Mouse (Mus musculus) forebrain, embryonic 11.5 days (tissue): ENCODE data around the gene Nlrp6. TPM values are rescaled to one million over a fixed set of nuclear protein-coding genes. Genes with fewer than 3 reads are reported as not detected.

Experiments used
- ATAC-seq: fragments of 200-750 bp; cut with Nextera tagmentation; replicated peaks from 2 replicates; pipeline ENCODE4 v1.8.0; 2017; ENCODE audit warnings: moderate TSS enrichment; ENCODE audit not compliant: low FRiP score
- DNase-seq: peaks from one replicate; pipeline ENCODE4 v3.0.0-alpha.2; 2017; ENCODE audit warnings: low spot score
- H3K27ac ChIP-seq: fragments of 300-500 bp; sonication (generic); 2 replicates; pipeline ENCODE4 v1.5.1; 2014; ENCODE audit warnings: low read depth, low read length
- H3K27me3 ChIP-seq: fragments of 300-500 bp; sonication (generic); 2 replicates; pipeline ENCODE4 v1.6.1; 2014; ENCODE audit warnings: mild to moderate bottlenecking, low read length, mixed read lengths; ENCODE audit not compliant: control insufficient read depth, insufficient read depth
- H3K36me3 ChIP-seq: fragments of 300-500 bp; sonication (generic); 2 replicates; pipeline ENCODE4 v1.6.1; 2014; ENCODE audit warnings: mild to moderate bottlenecking, low read length, moderate library complexity, mixed read lengths; ENCODE audit not compliant: control insufficient read depth, insufficient read depth
- H3K4me1 ChIP-seq: fragments of 300-500 bp; sonication (generic); replicated peaks from 2 replicates; pipeline ENCODE4 v1.6.1; 2014; ENCODE audit warnings: low read length, mixed read lengths; ENCODE audit not compliant: control insufficient read depth, insufficient read depth
- H3K4me2 ChIP-seq: fragments of 300-500 bp; sonication (generic); 2 replicates; pipeline ENCODE4 v1.6.1; 2014; ENCODE audit warnings: low read depth, mild to moderate bottlenecking, low read length, moderate library complexity, mixed read lengths; ENCODE audit not compliant: severe bottlenecking
- H3K4me3 ChIP-seq: fragments of 300-500 bp; sonication (generic); 2 replicates; pipeline ENCODE4 v1.5.1; 2014; ENCODE audit warnings: low read depth, low read length
- H3K9ac ChIP-seq: fragments of 300-500 bp; sonication (generic); 2 replicates; pipeline ENCODE4 v1.6.1; 2014; ENCODE audit warnings: low read length
- H3K9me3 ChIP-seq: fragments of 300-500 bp; sonication (generic); 2 replicates; pipeline ENCODE4 v1.6.1; 2016; ENCODE audit warnings: low read length, mixed read lengths; ENCODE audit not compliant: control insufficient read depth
- WGBS: fragments of 180-500 bp; shearing (Covaris S2); extraction: QIAGEN DNeasy Blood & Tissue Kit; methylation state at CpG from one replicate; pipeline ENCODE4 v1.1.7; 2014; 5-methylcytosine and 5-hydroxymethylcytosine counted together
- polyA plus RNA-seq: library from polyadenylated mRNA; unstranded; fragments of >200 nt; fragmentation: Nextera tagmentation; extraction: Ambion mirVana; gene quantifications from 2 replicates; pipeline ENCODE4 v1.2.1, GENCODE M21; 2014

The Nlrp6 gene
- polyA plus RNA-seq, 1 experiment from 2014 or later, result 0.37 TPM

GRCm38 (mm10) chr7:140919911-140920310 is 791 bp upstream of the Nlrp6 start:
- Histone ChIP-seq H3K27ac (no peak overlapping the region), H3K36me3 (no peaks in the 10 kb centered on the region), H3K4me1 (peaks cover 6% of the 10 kb centered on the region; the same call in 1 of the 2 replicates), H3K27me3 (peaks cover 49% of the 10 kb centered on the region), H3K4me3 (no peak overlapping the region), H3K9ac (no peak overlapping the region), H3K4me2 (no peak overlapping the region), H3K9me3 (no peaks in the 10 kb centered on the region)
- WGBS, result 80% methylated on average over 4 of the region's 4 CpGs
- ATAC-seq (no peak), DNase-seq (no peak)

GRCm38 (mm10) chr7:140921225-140921975 is 698 bp downstream of the Nlrp6 start:
- WGBS, result 29% methylated on average over 22 of the region's 22 CpGs
- Histone ChIP-seq H3K4me1 (peaks cover 6% of the 10 kb centered on the region; the same call in 1 of the 2 replicates), H3K27me3 (peaks cover 52% of the 10 kb centered on the region), H3K36me3 (no peaks in the 10 kb centered on the region), H3K4me3 (no peak overlapping the region), H3K4me2 (no peak overlapping the region), H3K9ac (no peak overlapping the region), H3K9me3 (no peaks in the 10 kb centered on the region), H3K27ac (no peak overlapping the region)
- DNase-seq (no peak), ATAC-seq (no peak)

- Histone ChIP-seq H3K4me2 (peak overlapping the region; percentile 81), H3K4me1 (peaks cover 6% of the 10 kb centered on the region; the same call in 1 of the 2 replicates), H3K9me3 (no peaks in the 10 kb centered on the region), H3K4me3 (peak overlapping the region; percentile 30), H3K27me3 (peaks cover 52% of the 10 kb centered on the region), H3K27ac (no peak overlapping the region), H3K9ac (peak overlapping the region; percentile 41; the same call in 1 of the 2 replicates), H3K36me3 (no peaks in the 10 kb centered on the region)
- DNase-seq, result peak; percentile 70
- WGBS, result under 1% methylated on average over 49 of the region's 49 CpGs
- peak; percentile 30; the same call in 1 of the 2 replicates for ATAC-seq
These were observed 1.8 kb downstream of the Nlrp6 start for GRCm38 (mm10) chr7:140922398-140923069.

- H3K4me2 ChIP-seq, result peak overlapping the region; percentile 81
- no peak; the same call in 1 of the 2 replicates for ATAC-seq
- 22% methylated on average over 30 of the region's 30 CpGs for WGBS
- H3K9me3 ChIP-seq, result no peaks in the 10 kb centered on the region
- no peak for DNase-seq
- H3K9ac ChIP-seq, result peak overlapping the region; percentile 41
- peak overlapping the region; percentile 30 for H3K4me3 ChIP-seq
- H3K27me3 ChIP-seq, result peaks cover 52% of the 10 kb centered on the region
- peaks cover 6% of the 10 kb centered on the region; the same call in 1 of the 2 replicates for H3K4me1 ChIP-seq
- no peak overlapping the region for H3K27ac ChIP-seq
- H3K36me3 ChIP-seq, result no peaks in the 10 kb centered on the region
These were observed 2.5 kb downstream of the Nlrp6 start for GRCm38 (mm10) chr7:140923070-140923775.

DNA sequence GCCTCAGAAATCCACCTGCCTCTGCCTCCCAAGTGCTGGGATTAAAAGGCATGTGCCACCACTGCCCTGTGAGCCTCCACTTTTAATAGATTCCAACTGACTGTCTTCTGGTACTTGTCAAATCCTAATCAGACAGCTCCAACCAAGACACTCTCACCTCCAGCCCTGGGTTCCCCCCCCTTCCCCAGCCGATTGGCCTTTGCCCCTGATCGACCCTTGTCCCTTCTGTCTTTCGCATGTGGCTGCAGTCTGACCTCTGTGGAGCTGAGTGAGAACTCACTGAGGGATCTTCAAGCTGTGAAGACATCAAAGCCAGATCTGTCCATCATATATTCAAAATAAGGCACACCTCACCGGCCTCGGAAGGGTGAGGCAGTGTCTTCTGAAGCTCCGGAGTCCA is 6.5 kb downstream of the Nlrp6 start:
- no peak overlapping the region for H3K4me2 ChIP-seq
- ATAC-seq (no peak), DNase-seq (no peak)
- H3K9me3 ChIP-seq, result no peaks in the 10 kb centered on the region
- 92% methylated on average over 6 of the region's 6 CpGs for WGBS
- peaks cover 26% of the 10 kb centered on the region for H3K27me3 ChIP-seq
- H3K9ac ChIP-seq, result no peak overlapping the region
- H3K4me3 ChIP-seq, result no peak overlapping the region
- no peaks in the 10 kb centered on the region for H3K36me3 ChIP-seq
- H3K27ac ChIP-seq, result no peak overlapping the region
- peaks cover 4% of the 10 kb centered on the region; the same call in 1 of the 2 replicates for H3K4me1 ChIP-seq

- Histone ChIP-seq H3K4me3 (no peak overlapping the region), H3K9ac (no peak overlapping the region), H3K9me3 (no peaks in the 10 kb centered on the region), H3K36me3 (no peaks in the 10 kb centered on the region), H3K27ac (no peak overlapping the region), H3K4me2 (no peak overlapping the region), H3K4me1 (peaks cover 2% of the 10 kb centered on the region; the same call in 1 of the 2 replicates), H3K27me3 (no peaks in the 10 kb centered on the region)
- 42% methylated on average over 3 of the region's 3 CpGs for WGBS
- ATAC-seq (no peak), DNase-seq (no peak)
These were observed 17.7 kb downstream of the Nlrp6 start for GRCm38 (mm10) chr7:140938436-140938835.

DNA sequence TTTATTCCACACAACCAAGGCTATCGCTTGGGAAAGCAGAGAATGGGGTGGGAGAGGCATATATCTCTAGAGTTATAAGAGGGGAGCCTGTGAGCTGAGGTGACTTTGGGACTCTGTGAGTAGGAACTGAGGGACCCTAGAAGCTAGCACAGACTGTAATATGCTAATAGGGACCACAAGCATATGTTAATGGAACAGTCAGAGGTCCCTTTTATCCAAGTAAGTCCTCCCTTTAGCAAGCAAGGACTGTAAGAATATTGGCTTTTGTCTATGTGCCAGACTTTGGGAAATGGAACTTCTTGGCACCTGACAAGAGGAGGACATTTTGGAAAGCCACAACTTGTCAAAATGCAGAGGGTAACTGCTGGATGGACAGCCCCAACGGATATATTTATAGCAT is 18.2 kb downstream of the Nlrp6 start:
- WGBS, result 21% methylated on average over 2 of the region's 2 CpGs
- Histone ChIP-seq H3K9me3 (no peaks in the 10 kb centered on the region), H3K9ac (no peak overlapping the region), H3K4me3 (no peak overlapping the region), H3K27ac (no peak overlapping the region), H3K36me3 (no peaks in the 10 kb centered on the region), H3K27me3 (no peaks in the 10 kb centered on the region), H3K4me2 (no peak overlapping the region), H3K4me1 (peaks cover 2% of the 10 kb centered on the region; the same call in 1 of the 2 replicates)
- ATAC-seq (no peak), DNase-seq (no peak)

- ATAC-seq, result no peak
- Histone ChIP-seq H3K4me2 (no peak overlapping the region), H3K9me3 (no peaks in the 10 kb centered on the region), H3K27ac (no peak overlapping the region), H3K27me3 (no peaks in the 10 kb centered on the region), H3K9ac (peak overlapping the region; percentile 16; the same call in 1 of the 2 replicates), H3K4me1 (peaks cover 2% of the 10 kb centered on the region; the same call in 1 of the 2 replicates), H3K36me3 (no peaks in the 10 kb centered on the region), H3K4me3 (no peak overlapping the region)
- DNase-seq, result peak; percentile 71
- WGBS, result 15% methylated on average over 8 of the region's 8 CpGs
These were observed 19.0 kb downstream of the Nlrp6 start for GRCm38 (mm10) chr7:140939669-140940171.
